Mouse (Mus musculus): ENCODE measurements around the gene Clcc1. TPM values are rescaled to one million over a fixed set of nuclear protein-coding genes. Genes with fewer than 3 reads are reported as not detected.

The Clcc1 gene
- 22.6 and 25.2 TPM in 2 replicates for polyA plus RNA-seq (2011; ENCODE audit: insufficient read depth, insufficient read length, low read depth, missing spikeins)

GRCm38 (mm10) chr3:108653710-108654379, at the start of gene Clcc1:
Gene Clcc1, plus strand, starts transcription at chr3:108653913.
- Histone ChIP-seq H3K27ac (ENCODE audit: insufficient read depth, low read length) (0 out of 2 replicates have a peak within 1 kb of the TSS, but pooled peaks have one; percentile 5), H3K4me1 (ENCODE audit: control insufficient read depth, insufficient read depth, low read length) (no peaks in the 10 kb centered on the region), H3K36me3 (ENCODE audit: control insufficient read depth, insufficient read depth, low read length, poor library complexity, severe bottlenecking) (no peaks in the 10 kb centered on the region), H3K9ac (ENCODE audit: low read depth, poor library complexity, severe bottlenecking) (peak within 1 kb of the TSS; percentile 81), H3K27me3 (ENCODE audit: control insufficient read depth, insufficient read depth, low read length, poor library complexity, severe bottlenecking) (no peaks in the 10 kb centered on the region), H3K4me3 (ENCODE audit: low read depth, low read length) (peak within 1 kb of the TSS; percentile 96), H3K9me3 (replicated peaks; ENCODE audit: control insufficient read depth, insufficient read depth, low read length, poor library complexity, severe bottlenecking) (no peaks in the 10 kb centered on the region)
- no peak for TF ChIP-seq CTCF (IDR thresholded peaks at IDR 0.05; ENCODE audit: low read depth, low read length)
- TF ChIP-seq EP300 (IDR thresholded peaks at IDR 0.05; ENCODE audit: insufficient read depth, low read depth, low read length), result 0 out of 2 replicates have a peak, but pooled peaks have one; percentile 37
- TF ChIP-seq POLR2A (IDR thresholded peaks at IDR 0.05; ENCODE audit: insufficient read depth, low read length), result peak; percentile 96

GRCm38 (mm10) chr3:108608906-108609305, 44.8 kb upstream of the Clcc1 start:
- H3K27ac ChIP-seq (ENCODE audit: insufficient read depth, low read length), result no peak overlapping the region
- no peaks in the 10 kb centered on the region for H3K4me1 ChIP-seq (ENCODE audit: control insufficient read depth, insufficient read depth, low read length)
- no peaks in the 10 kb centered on the region for H3K27me3 ChIP-seq (ENCODE audit: control insufficient read depth, insufficient read depth, low read length, poor library complexity, severe bottlenecking)
- H3K9me3 ChIP-seq (replicated peaks; ENCODE audit: control insufficient read depth, insufficient read depth, low read length, poor library complexity, severe bottlenecking), result no peaks in the 10 kb centered on the region
- TF ChIP-seq POLR2A (IDR thresholded peaks at IDR 0.05; ENCODE audit: insufficient read depth, low read length) (no peak), CTCF (IDR thresholded peaks at IDR 0.05; ENCODE audit: low read depth, low read length) (no peak), EP300 (IDR thresholded peaks at IDR 0.05; ENCODE audit: insufficient read depth, low read depth, low read length) (no peak)
- H3K36me3 ChIP-seq (ENCODE audit: control insufficient read depth, insufficient read depth, low read length, poor library complexity, severe bottlenecking), result no peaks in the 10 kb centered on the region; the same call in 1 of the 2 replicates
- no peak overlapping the region for H3K4me3 ChIP-seq (ENCODE audit: low read depth, low read length)
- H3K9ac ChIP-seq (ENCODE audit: low read depth, poor library complexity, severe bottlenecking), result no peak overlapping the region

- H3K4me1 ChIP-seq (ENCODE audit: control insufficient read depth, insufficient read depth, low read length), result no peaks in the 10 kb centered on the region
- no peak for TF ChIP-seq POLR2A (IDR thresholded peaks at IDR 0.05; ENCODE audit: insufficient read depth, low read length)
- no peak for TF ChIP-seq EP300 (IDR thresholded peaks at IDR 0.05; ENCODE audit: insufficient read depth, low read depth, low read length)
- TF ChIP-seq CTCF (IDR thresholded peaks at IDR 0.05; ENCODE audit: low read depth, low read length), result no peak
- H3K36me3 ChIP-seq (ENCODE audit: control insufficient read depth, insufficient read depth, low read length, poor library complexity, severe bottlenecking), result no peaks in the 10 kb centered on the region
- no peak overlapping the region for H3K4me3 ChIP-seq (ENCODE audit: low read depth, low read length)
- H3K27ac ChIP-seq (ENCODE audit: insufficient read depth, low read length), result no peak overlapping the region
- H3K27me3 ChIP-seq (ENCODE audit: control insufficient read depth, insufficient read depth, low read length, poor library complexity, severe bottlenecking), result no peaks in the 10 kb centered on the region
- no peak overlapping the region for H3K9ac ChIP-seq (ENCODE audit: low read depth, poor library complexity, severe bottlenecking)
- no peaks in the 10 kb centered on the region for H3K9me3 ChIP-seq (replicated peaks; ENCODE audit: control insufficient read depth, insufficient read depth, low read length, poor library complexity, severe bottlenecking)
Measured at GRCm38 (mm10) chr3:108634761-108635160, 19.0 kb upstream of the Clcc1 start.

GRCm38 (mm10) chr3:108639412-108639811, 14.3 kb upstream of the Clcc1 start:
- H3K9me3 ChIP-seq (replicated peaks; ENCODE audit: control insufficient read depth, insufficient read depth, low read length, poor library complexity, severe bottlenecking), result no peaks in the 10 kb centered on the region
- H3K4me3 ChIP-seq (ENCODE audit: low read depth, low read length), result no peak overlapping the region
- no peak overlapping the region for H3K27ac ChIP-seq (ENCODE audit: insufficient read depth, low read length)
- no peak overlapping the region for H3K9ac ChIP-seq (ENCODE audit: low read depth, poor library complexity, severe bottlenecking)
- no peaks in the 10 kb centered on the region for H3K36me3 ChIP-seq (ENCODE audit: control insufficient read depth, insufficient read depth, low read length, poor library complexity, severe bottlenecking)
- no peaks in the 10 kb centered on the region for H3K4me1 ChIP-seq (ENCODE audit: control insufficient read depth, insufficient read depth, low read length)
- H3K27me3 ChIP-seq (ENCODE audit: control insufficient read depth, insufficient read depth, low read length, poor library complexity, severe bottlenecking), result no peaks in the 10 kb centered on the region
- peak; percentile 50 for TF ChIP-seq CTCF (IDR thresholded peaks at IDR 0.05; ENCODE audit: low read depth, low read length)
- TF ChIP-seq POLR2A (IDR thresholded peaks at IDR 0.05; ENCODE audit: insufficient read depth, low read length), result no peak

- Histone ChIP-seq H3K36me3 (ENCODE audit: control insufficient read depth, insufficient read depth, low read length, poor library complexity, severe bottlenecking) (no peaks in the 10 kb centered on the region; the same call in 1 of the 2 replicates), H3K9ac (ENCODE audit: low read depth, poor library complexity, severe bottlenecking) (no peak overlapping the region), H3K27ac (ENCODE audit: insufficient read depth, low read length) (no peak overlapping the region), H3K9me3 (replicated peaks; ENCODE audit: control insufficient read depth, insufficient read depth, low read length, poor library complexity, severe bottlenecking) (no peaks in the 10 kb centered on the region), H3K4me1 (ENCODE audit: control insufficient read depth, insufficient read depth, low read length) (no peaks in the 10 kb centered on the region), H3K4me3 (ENCODE audit: low read depth, low read length) (no peak overlapping the region), H3K27me3 (ENCODE audit: control insufficient read depth, insufficient read depth, low read length, poor library complexity, severe bottlenecking) (no peaks in the 10 kb centered on the region)
- TF ChIP-seq EP300 (IDR thresholded peaks at IDR 0.05; ENCODE audit: insufficient read depth, low read depth, low read length), result no peak
- no peak for TF ChIP-seq CTCF (IDR thresholded peaks at IDR 0.05; ENCODE audit: low read depth, low read length)
- TF ChIP-seq POLR2A (IDR thresholded peaks at IDR 0.05; ENCODE audit: insufficient read depth, low read length), result no peak
Measured at GRCm38 (mm10) chr3:108640998-108641397, 12.7 kb upstream of the Clcc1 start.

- Histone ChIP-seq H3K27me3 (ENCODE audit: control insufficient read depth, insufficient read depth, low read length, poor library complexity, severe bottlenecking) (no peaks in the 10 kb centered on the region), H3K4me3 (ENCODE audit: low read depth, low read length) (no peak overlapping the region), H3K9ac (ENCODE audit: low read depth, poor library complexity, severe bottlenecking) (no peak overlapping the region), H3K9me3 (replicated peaks; ENCODE audit: control insufficient read depth, insufficient read depth, low read length, poor library complexity, severe bottlenecking) (no peaks in the 10 kb centered on the region), H3K27ac (ENCODE audit: insufficient read depth, low read length) (no peak overlapping the region), H3K4me1 (ENCODE audit: control insufficient read depth, insufficient read depth, low read length) (no peaks in the 10 kb centered on the region), H3K36me3 (ENCODE audit: control insufficient read depth, insufficient read depth, low read length, poor library complexity, severe bottlenecking) (no peaks in the 10 kb centered on the region; the same call in 1 of the 2 replicates)
- TF ChIP-seq CTCF (IDR thresholded peaks at IDR 0.05; ENCODE audit: low read depth, low read length) (no peak), EP300 (IDR thresholded peaks at IDR 0.05; ENCODE audit: insufficient read depth, low read depth, low read length) (no peak), POLR2A (IDR thresholded peaks at IDR 0.05; ENCODE audit: insufficient read depth, low read length) (no peak)
Measured at GRCm38 (mm10) chr3:108644856-108645255, 8.9 kb upstream of the Clcc1 start.
